Mouse (Mus musculus) heart, adult 2 months (tissue): ENCODE results near the gene Phlda2. TPM values are rescaled to one million over a fixed set of nuclear protein-coding genes. Genes with fewer than 3 reads are reported as not detected.

Experiments used
- DNase-seq, 2 experiments: peaks; one replicate each; pipeline ENCODE4 v3.0.0; 2021
- H3K27ac ChIP-seq: fragments of 200-600 bp; 2 replicates; pipeline ENCODE4 v1.8.1; 2022
- H3K27me3 ChIP-seq: fragments of 200-500 bp; 2 replicates; pipeline ENCODE4 v1.6.1; 2012; ENCODE audit warnings: mild to moderate bottlenecking, low read length, inconsistent platforms, mixed read lengths; ENCODE audit not compliant: control insufficient read depth, insufficient read depth
- H3K36me3 ChIP-seq: fragments of 200-500 bp; 2 replicates; pipeline ENCODE4 v1.6.1; 2012; ENCODE audit warnings: low read length, inconsistent platforms; ENCODE audit not compliant: control insufficient read depth, insufficient read depth
- H3K4me1 ChIP-seq: fragments of 200-500 bp; 2 replicates; pipeline ENCODE4 v1.6.1; 2011; ENCODE audit warnings: low read length; ENCODE audit not compliant: control insufficient read depth, insufficient read depth
- H3K4me3 ChIP-seq: fragments of 200-600 bp; 2 replicates; pipeline ENCODE4 v1.8.1; 2022
- H3K79me2 ChIP-seq: fragments of 200-500 bp; replicated peaks from 2 replicates; pipeline ENCODE4 v1.6.1; 2012; ENCODE audit warnings: mild to moderate bottlenecking, inconsistent platforms, low read length, moderate library complexity, mixed read lengths; ENCODE audit not compliant: control insufficient read depth, insufficient read depth
- H3K9ac ChIP-seq: fragments of 200-500 bp; 2 replicates; pipeline ENCODE4 v1.6.1; 2012; ENCODE audit warnings: low read depth, mild to moderate bottlenecking, control low read depth, inconsistent platforms, low read length, mixed read lengths
- CTCF ChIP-seq: fragments of 200-600 bp; IDR thresholded peaks from 2 replicates; pipeline ENCODE4 v1.8.1; 2022; ENCODE audit warnings: antibody characterized with exemption, mild to moderate bottlenecking, moderate library complexity
- EP300 ChIP-seq: fragments of 200-500 bp; IDR thresholded peaks from 2 replicates; pipeline ENCODE4 v1.6.1; 2011; ENCODE audit warnings: low read depth, low read length, control low read depth; ENCODE audit not compliant: insufficient read depth
- POLR2A ChIP-seq: fragments of 200-500 bp; IDR thresholded peaks from 2 replicates; pipeline ENCODE4 v1.6.1; 2011; ENCODE audit warnings: mild to moderate bottlenecking, low read depth, low read length, control low read depth; ENCODE audit not compliant: insufficient read depth
- WGBS: fragments of 180-500 bp; shearing (Covaris S2); methylation state at CpG from one replicate; pipeline ENCODE4 v1.1.7; 2018; 5-methylcytosine and 5-hydroxymethylcytosine counted together
- intact Hi-C: fragments of 180-260 bp; cut with DNase I; formaldehyde crosslinking; loops from one replicate; pipeline ENCODE4 v1.15.1; 2025
- polyA plus RNA-seq: library from polyadenylated mRNA; depleted of rRNA; stranded (reverse); fragments of >200 nt; gene quantifications from 2 replicates; pipeline ENCODE4 v1.2.3, GENCODE M21; 2012
- total RNA-seq, 2 experiments: library from RNA; stranded (reverse); gene quantifications; 2 replicates each; pipeline ENCODE4 v1.2.3; 2021

Gene Phlda2
- total and polyA plus RNA-seq, 3 experiments = not detected

DNA sequence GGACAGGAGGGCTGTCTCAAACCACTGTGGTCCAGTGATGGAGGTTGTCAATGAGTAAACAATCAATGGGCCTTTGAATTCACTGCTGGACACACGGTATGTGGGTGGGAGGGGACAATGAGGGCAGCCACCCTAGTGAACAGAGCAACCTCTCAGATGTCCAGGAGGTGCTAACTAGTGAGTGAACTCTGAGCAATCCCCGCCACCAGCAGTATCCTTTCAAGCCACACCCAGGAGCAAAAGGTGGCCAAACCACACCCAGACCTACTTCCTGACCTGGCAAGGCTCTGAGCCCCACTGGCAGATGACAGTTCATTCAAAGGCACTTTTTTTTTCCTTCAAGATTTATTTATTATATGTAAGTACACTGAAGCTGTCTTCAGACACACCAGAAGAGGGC, 2.0 kb downstream of the Phlda2 start:
- Histone ChIP-seq H3K4me3 (no peak overlapping the region), H3K79me2 (no peaks in the 10 kb centered on the region), H3K27me3 (peaks cover 7% of the 10 kb centered on the region), H3K36me3 (no peaks in the 10 kb centered on the region), H3K27ac (no peak overlapping the region), H3K9ac (no peak overlapping the region), H3K4me1 (peaks cover 4% of the 10 kb centered on the region)
- WGBS = 57% methylated on average over 2 of the region's 2 CpGs
- TF ChIP-seq EP300 (no peak), POLR2A (no peak), CTCF (no peak)
- intact Hi-C loops = no loop called here
- DNase-seq = no peak

DNA sequence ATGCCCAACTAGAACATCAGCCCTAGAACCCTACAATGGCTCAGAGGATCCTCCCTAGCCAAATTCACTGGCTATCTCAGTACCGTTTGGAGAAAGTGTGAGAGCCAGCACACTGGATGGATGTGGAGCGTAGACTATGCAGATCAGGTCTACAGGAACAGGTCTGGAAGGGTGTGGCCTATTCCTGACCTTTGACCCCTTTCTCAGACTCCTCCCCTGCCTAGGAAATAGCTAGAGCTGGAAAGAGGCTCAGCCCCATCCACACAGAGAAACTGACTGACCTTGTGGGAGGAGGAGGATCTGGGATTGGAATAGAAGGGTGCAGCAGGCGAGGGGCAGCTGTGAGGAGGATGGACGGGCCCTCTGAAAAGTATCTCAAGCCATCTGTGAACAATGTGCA, 4.4 kb downstream of the Phlda2 start:
- Histone ChIP-seq H3K4me3 (no peak overlapping the region), H3K79me2 (no peaks in the 10 kb centered on the region), H3K36me3 (no peaks in the 10 kb centered on the region), H3K4me1 (peaks cover 4% of the 10 kb centered on the region), H3K27ac (no peak overlapping the region), H3K9ac (no peak overlapping the region), H3K27me3 (peaks cover 7% of the 10 kb centered on the region)
- TF ChIP-seq CTCF (no peak), EP300 (no peak), POLR2A (no peak)
- no peak for DNase-seq
- 93% methylated on average over 4 of the region's 4 CpGs for WGBS
- intact Hi-C loops = no loop called here

DNA sequence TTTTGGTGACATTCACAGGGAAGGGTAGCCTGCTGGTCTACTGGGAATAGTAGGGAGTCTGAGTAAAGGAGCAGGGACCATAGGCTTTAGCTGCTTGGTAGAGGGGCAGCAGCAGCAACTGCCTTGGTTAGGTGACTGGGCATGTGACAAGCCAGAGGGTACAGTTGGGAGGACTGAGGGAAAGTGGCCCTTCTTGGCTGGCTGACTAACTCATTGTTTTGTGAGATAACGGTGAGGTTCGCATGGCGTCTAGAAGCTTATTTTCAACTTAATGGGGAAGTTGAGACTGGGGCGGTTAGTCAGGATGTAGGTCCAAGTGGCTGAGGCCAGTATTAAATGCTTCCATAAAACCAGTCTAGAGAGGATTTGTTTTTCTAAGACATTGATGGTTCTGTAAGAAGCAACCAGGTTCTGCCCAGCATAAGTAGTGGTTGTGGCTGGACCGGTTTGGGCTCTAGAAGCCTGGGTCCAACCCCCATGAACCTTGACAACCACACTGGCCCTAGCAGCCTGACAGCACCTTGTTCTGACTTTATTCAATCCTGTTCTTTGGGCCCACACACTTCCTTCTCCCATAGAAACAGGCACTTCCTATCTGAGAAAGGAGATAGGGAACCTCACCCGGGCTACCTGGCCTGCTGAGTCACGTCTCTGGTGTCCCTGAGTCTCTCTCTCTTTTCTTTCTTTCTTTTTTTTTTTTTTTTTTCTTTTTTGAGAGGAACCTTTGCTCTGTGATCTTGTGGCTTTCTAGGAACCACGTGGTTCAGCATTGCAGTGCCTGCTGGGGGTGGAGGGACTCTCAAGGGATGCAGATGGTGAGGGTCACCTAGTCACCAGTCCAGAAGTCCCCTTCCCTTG, 7.6 kb downstream of the Phlda2 start:
- no peak overlapping the region for H3K4me3 ChIP-seq
- intact Hi-C loops = no loop called here
- H3K36me3 ChIP-seq = no peaks in the 10 kb centered on the region
- H3K27ac ChIP-seq = no peak overlapping the region
- no peak for DNase-seq
- H3K9ac ChIP-seq = no peak overlapping the region
- WGBS = 51% methylated on average over 8 of the region's 8 CpGs
- TF ChIP-seq POLR2A = no peak
- no peak for TF ChIP-seq EP300
- no peak for TF ChIP-seq CTCF
- no peaks in the 10 kb centered on the region for H3K27me3 ChIP-seq
- no peaks in the 10 kb centered on the region for H3K79me2 ChIP-seq
- no peaks in the 10 kb centered on the region for H3K4me1 ChIP-seq

DNA sequence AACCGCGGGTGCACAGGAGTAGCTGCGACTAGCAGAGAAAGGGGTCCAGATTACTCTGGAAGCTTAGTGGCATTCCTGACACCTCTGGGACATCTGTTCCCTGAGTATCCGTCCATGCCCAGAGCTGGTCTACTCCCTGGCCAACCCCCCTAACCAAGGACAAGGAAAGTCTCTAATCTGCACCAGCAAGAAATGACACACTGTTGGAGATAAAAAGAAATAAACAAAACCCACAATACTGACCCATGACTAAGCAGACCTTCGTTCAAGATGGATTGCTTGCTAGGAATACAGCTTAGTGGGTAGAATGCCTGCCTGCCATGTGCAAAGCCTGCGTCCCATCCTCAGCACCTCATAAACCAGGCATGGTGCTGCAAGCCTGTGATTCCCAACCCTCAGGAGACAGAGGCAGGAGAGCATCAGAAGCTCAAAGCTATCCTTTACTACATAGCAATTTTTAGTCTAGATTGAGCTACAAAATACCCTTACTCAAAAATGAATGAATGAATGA, 9.3 kb downstream of the Phlda2 start:
- no peak for DNase-seq
- H3K27me3 ChIP-seq = no peaks in the 10 kb centered on the region
- H3K9ac ChIP-seq = no peak overlapping the region
- no peak overlapping the region for H3K4me3 ChIP-seq
- no peaks in the 10 kb centered on the region for H3K79me2 ChIP-seq
- H3K27ac ChIP-seq = no peak overlapping the region
- 79% methylated on average over 6 of the region's 6 CpGs for WGBS
- intact Hi-C loops = no loop called here
- H3K36me3 ChIP-seq = no peaks in the 10 kb centered on the region
- TF ChIP-seq CTCF (no peak), POLR2A (no peak), EP300 (no peak)
- no peaks in the 10 kb centered on the region for H3K4me1 ChIP-seq

DNA sequence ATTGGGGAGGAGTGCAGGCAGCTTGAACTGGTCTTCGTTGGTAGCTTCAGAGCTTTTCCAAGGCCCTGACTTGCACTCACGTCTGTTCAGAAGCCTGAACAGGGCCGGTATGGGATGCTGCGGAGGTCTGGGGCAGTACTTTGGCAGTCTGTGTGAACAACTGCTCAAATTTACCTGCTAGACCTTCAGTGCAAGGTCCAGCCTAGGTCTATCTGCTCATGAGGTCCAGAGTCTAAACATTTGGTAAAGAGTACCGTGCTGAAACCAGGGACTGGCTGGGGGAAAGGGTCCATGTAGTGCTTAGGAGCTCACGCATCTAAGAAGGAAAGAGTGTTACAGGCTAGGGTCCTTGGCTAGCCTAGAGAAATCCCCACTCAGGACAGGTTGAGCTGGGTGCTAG, 13.2 kb downstream of the Phlda2 start:
- 83% methylated on average over 6 of the region's 6 CpGs for WGBS
- H3K4me1 ChIP-seq = no peaks in the 10 kb centered on the region
- intact Hi-C loops = no loop called here
- H3K27me3 ChIP-seq = no peaks in the 10 kb centered on the region
- no peaks in the 10 kb centered on the region for H3K79me2 ChIP-seq
- no peak overlapping the region for H3K27ac ChIP-seq
- no peak for DNase-seq
- H3K9ac ChIP-seq = no peak overlapping the region
- no peaks in the 10 kb centered on the region for H3K36me3 ChIP-seq
- TF ChIP-seq EP300 (no peak), CTCF (no peak), POLR2A (no peak)
- no peak overlapping the region for H3K4me3 ChIP-seq

DNA sequence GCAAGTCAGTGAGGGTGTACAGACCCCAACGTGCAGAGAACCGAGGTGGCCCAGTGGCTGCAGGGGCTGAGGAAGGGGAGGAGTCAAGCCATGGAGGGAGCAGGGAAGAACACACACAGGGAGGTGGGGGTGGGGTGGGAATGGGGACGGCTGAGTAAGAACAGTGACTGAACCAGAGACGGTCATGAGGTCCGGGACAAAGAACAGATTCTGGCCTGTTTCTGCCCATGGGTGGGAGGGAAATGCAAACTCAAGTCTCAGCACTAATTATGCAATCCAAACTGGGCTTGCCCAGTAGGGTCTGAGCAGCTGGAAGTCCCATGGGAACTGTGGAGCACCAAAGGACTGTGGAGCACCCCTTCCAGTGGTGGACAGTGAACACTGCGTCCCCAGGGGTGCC, 20.4 kb downstream of the Phlda2 start:
- TF ChIP-seq EP300 = no peak
- TF ChIP-seq POLR2A = no peak
- no peak for TF ChIP-seq CTCF
- intact Hi-C loops = no loop called here
- H3K27me3 ChIP-seq = 0 out of 2 replicates have a peak, but pooled peaks cover 2% of the 10 kb centered on the region
- H3K4me3 ChIP-seq = no peak overlapping the region
- H3K4me1 ChIP-seq = no peaks in the 10 kb centered on the region
- H3K79me2 ChIP-seq = no peaks in the 10 kb centered on the region
- H3K36me3 ChIP-seq = no peaks in the 10 kb centered on the region
- no peak for DNase-seq
- 12% methylated on average over 6 of the region's 6 CpGs for WGBS
- H3K9ac ChIP-seq = no peak overlapping the region
- H3K27ac ChIP-seq = no peak overlapping the region
